Mouse (Mus musculus): ENCODE results near the gene Gm10338.

Gene Gm10338

GRCm38 (mm10) chr14:7595492-7595891, at the start of gene Gm10338:
Gene Gm10338 (minus strand): TSS chr14:7595592.
- WGBS = no CpG with 5 or more reads among the region's 2 CpGs

- WGBS = no CpG with 5 or more reads among the region's 2 CpGs
Observed at GRCm38 (mm10) chr14:7643872-7644271, 48.5 kb upstream of the Gm10338 start, which contains the start of gene Gm10128. Gene Gm10128 (minus strand): TSS chr14:7643972.

GRCm38 (mm10) chr14:7568382-7568781, 27.0 kb downstream of the Gm10338 start, which contains the start of gene Gm3558:
Gene Gm3558 (minus strand): TSS chr14:7568566.
- WGBS = 0% methylated on average over 1 of the region's 34 CpGs

- under 1% methylated on average over 21 of the region's 27 CpGs for WGBS
Observed at GRCm38 (mm10) chr14:7567890-7568289, 27.5 kb downstream of the Gm10338 start.

GRCm38 (mm10) chr14:7567266-7567665, 28.1 kb downstream of the Gm10338 start:
- WGBS = 13% methylated on average over 8 of the region's 9 CpGs
